Mouse (Mus musculus) c-Kit-positive CD71-negative TER-119-negative erythroid progenitor cells, embryonic 14.5 days (primary cell): ENCODE data around the gene Tmem253.

Source experiments
- DNase-seq: peaks from one replicate; pipeline ENCODE4 v3.0.0-alpha.2; 2013; ENCODE audit warnings: low read depth

Gene Tmem253

GRCm38 (mm10) chr14:52015445-52016100 is at the start of gene Tmem253:
Gene Tmem253 (plus strand): TSS chr14:52015658.
- no peak for DNase-seq

- DNase-seq: no peak
These were observed 48.1 kb upstream of the Tmem253 start for GRCm38 (mm10) chr14:51967400-51967799.

GRCm38 (mm10) chr14:51979252-51979651 is 36.2 kb upstream of the Tmem253 start:
- no peak for DNase-seq

- DNase-seq: no peak
These were observed 32.2 kb upstream of the Tmem253 start for GRCm38 (mm10) chr14:51983251-51983650.

GRCm38 (mm10) chr14:51983855-51984246 is 31.6 kb upstream of the Tmem253 start:
- DNase-seq: no peak

- no peak for DNase-seq
These were observed 30.9 kb upstream of the Tmem253 start, which contains the start of gene Arhgef40 for GRCm38 (mm10) chr14:51984247-51985231. Gene Arhgef40 (plus strand): TSS chr14:51984719.

- DNase-seq: no peak
These were observed 29.9 kb upstream of the Tmem253 start for GRCm38 (mm10) chr14:51985301-51986152.

GRCm38 (mm10) chr14:51986153-51986505 is 29.3 kb upstream of the Tmem253 start:
- DNase-seq: no peak

GRCm38 (mm10) chr14:51987177-51987576 is 28.3 kb upstream of the Tmem253 start:
- DNase-seq: no peak

GRCm38 (mm10) chr14:51988731-51989130 is 26.7 kb upstream of the Tmem253 start:
- no peak for DNase-seq

GRCm38 (mm10) chr14:51989461-51989970 is 25.9 kb upstream of the Tmem253 start:
- DNase-seq: no peak

GRCm38 (mm10) chr14:51994453-51994852 is 21.0 kb upstream of the Tmem253 start:
- DNase-seq: no peak

GRCm38 (mm10) chr14:51995219-51995871 is 20.1 kb upstream of the Tmem253 start:
- no peak for DNase-seq

GRCm38 (mm10) chr14:51996231-51996841 is 19.1 kb upstream of the Tmem253 start:
- DNase-seq: no peak

- DNase-seq: no peak
These were observed 18.6 kb upstream of the Tmem253 start for GRCm38 (mm10) chr14:51996866-51997265.

GRCm38 (mm10) chr14:51997483-51997882 is 18.0 kb upstream of the Tmem253 start:
- no peak for DNase-seq

- no peak for DNase-seq
These were observed 11.4 kb upstream of the Tmem253 start for GRCm38 (mm10) chr14:52003981-52004495.

GRCm38 (mm10) chr14:52005141-52005540 is 10.3 kb upstream of the Tmem253 start:
- DNase-seq: no peak

- no peak for DNase-seq
These were observed 9.8 kb upstream of the Tmem253 start for GRCm38 (mm10) chr14:52005616-52006015.

GRCm38 (mm10) chr14:52006241-52006640 is 9.2 kb upstream of the Tmem253 start:
- no peak for DNase-seq

GRCm38 (mm10) chr14:52006771-52007170 is 8.7 kb upstream of the Tmem253 start:
- no peak for DNase-seq
